Mouse (Mus musculus): ENCODE results near the gene Vwa5b1. TPM values are rescaled to one million over a fixed set of nuclear protein-coding genes. Genes with fewer than 3 reads are reported as not detected.

The Vwa5b1 gene
- polyA plus RNA-seq (2015; fragmentation: Nextera tagmentation; extraction: Ambion mirVana) = not detected in 2 replicates

DNA sequence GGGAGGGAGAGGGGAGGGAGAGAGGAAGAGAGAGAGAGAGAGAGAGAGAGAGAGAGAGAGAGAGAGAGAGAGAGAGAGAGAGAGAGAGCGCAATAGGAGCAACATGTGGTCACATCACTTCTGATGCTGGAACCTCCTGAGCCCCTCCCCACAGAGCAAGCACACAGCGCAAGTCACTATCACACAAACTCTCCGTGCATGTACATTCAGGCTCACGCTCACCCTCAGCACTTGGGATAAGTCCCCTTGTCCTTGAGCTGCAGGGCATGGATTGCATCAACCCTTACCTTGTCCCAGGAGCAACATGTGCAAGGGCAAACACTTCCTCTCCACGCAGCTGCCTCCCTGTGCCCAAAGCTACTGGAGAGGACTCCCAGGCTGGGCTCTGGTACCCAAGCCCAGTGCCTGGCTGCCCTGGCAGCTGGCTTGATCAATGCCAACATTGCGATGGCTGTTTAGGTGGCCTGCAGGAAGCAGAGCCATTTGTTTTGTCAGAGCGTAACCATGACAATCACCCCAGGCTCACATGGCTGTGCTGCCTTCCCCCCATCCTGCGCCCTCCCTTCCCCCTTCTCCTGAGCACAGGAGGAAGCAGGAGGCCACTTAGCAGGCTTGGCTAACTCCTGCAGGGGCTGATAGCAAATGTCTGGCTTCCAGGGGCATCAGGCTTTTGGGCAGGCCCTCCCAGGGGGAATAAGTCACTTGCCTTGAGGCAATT, at the start of gene Vwa5b1:
Gene Vwa5b1 (minus strand): TSS at position 457 of the 718 bp plus-strand sequence.

Other genes starting within 250 kb of the Vwa5b1 start
- 0.05 TPM in 1 of 2 replicates, not detected in the other for gene Fam43b, start 239.4 kb downstream of the Vwa5b1 start, polyA plus RNA-seq (2015; fragmentation: Nextera tagmentation; extraction: Ambion mirVana)
- 9.4 and 9.6 TPM in 2 replicates for gene Mul1, start 201.2 kb downstream of the Vwa5b1 start, polyA plus RNA-seq (2015; fragmentation: Nextera tagmentation; extraction: Ambion mirVana)
- 3.0 and 3.8 TPM in 2 replicates for gene Camk2n1, start 181.6 kb downstream of the Vwa5b1 start, polyA plus RNA-seq (2015; fragmentation: Nextera tagmentation; extraction: Ambion mirVana)
- gene Pla2g2c, start 88.9 kb upstream of the Vwa5b1 start, polyA plus RNA-seq (2015; fragmentation: Nextera tagmentation; extraction: Ambion mirVana) = 0.10 and 0.15 TPM in 2 replicates
- 0.08 and 0.17 TPM in 2 replicates for gene Ubxn10, start 101.3 kb upstream of the Vwa5b1 start, polyA plus RNA-seq (2015; fragmentation: Nextera tagmentation; extraction: Ambion mirVana)
- gene Pla2g2f, start 121.7 kb upstream of the Vwa5b1 start, polyA plus RNA-seq (2015; fragmentation: Nextera tagmentation; extraction: Ambion mirVana) = not detected in 2 replicates
- gene Pla2g2d, start 139.9 kb upstream of the Vwa5b1 start, polyA plus RNA-seq (2015; fragmentation: Nextera tagmentation; extraction: Ambion mirVana) = 0.07 TPM in 1 of 2 replicates, not detected in the other
- 0.25 TPM in 1 of 2 replicates, not detected in the other for gene Pla2g5, start 227.6 kb upstream of the Vwa5b1 start, polyA plus RNA-seq (2015; fragmentation: Nextera tagmentation; extraction: Ambion mirVana)
- gene Gm13030, start 238.1 kb upstream of the Vwa5b1 start, polyA plus RNA-seq (2015; fragmentation: Nextera tagmentation; extraction: Ambion mirVana) = not detected in 2 replicates
- gene Pla2g2e, start 242.1 kb upstream of the Vwa5b1 start, polyA plus RNA-seq (2015; fragmentation: Nextera tagmentation; extraction: Ambion mirVana) = not detected in 2 replicates

Measured in spleen, postnatal 0 days (tissue).